Mouse (Mus musculus) 3134 (cell line): ENCODE measurements at regions not wholly inside any gene's neighbourhood (a gene's known extent, or its start where the extent isn't known, plus 50 kb on each side); places are given as distances from the start of the nearest gene placed in this dataset.

Experiments
- DNase-seq: peaks from one replicate; pipeline ENCODE4 v3.0.0-alpha.2; 2011; ENCODE audit warnings: low spot score; ENCODE audit not compliant: insufficient read length; ENCODE audit errors: extremely low read depth

DNA sequence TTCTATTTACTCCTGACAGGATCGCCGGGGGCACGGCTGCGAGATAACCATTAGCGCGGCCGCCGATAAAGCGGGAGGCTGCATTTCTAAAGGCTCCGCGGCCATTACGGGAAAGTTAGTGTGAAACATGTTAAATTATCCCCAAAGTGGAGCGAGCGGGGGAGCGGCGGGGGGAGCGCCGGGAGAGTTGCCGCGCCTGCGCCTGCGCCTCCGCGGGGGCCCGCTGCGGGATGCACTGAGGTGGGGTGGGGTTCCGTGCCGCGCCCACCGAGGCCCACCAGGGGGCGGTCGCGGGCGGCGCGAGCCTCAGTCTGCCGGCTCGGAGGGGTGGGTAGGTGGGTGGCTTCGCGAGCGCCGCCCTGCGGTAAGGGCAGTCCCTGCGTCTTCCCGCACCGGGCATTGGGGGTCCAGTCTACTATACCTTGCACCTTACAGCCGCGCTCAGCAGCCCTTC is 71.8 kb upstream of the Pax2 start:
- DNase-seq, result no peak

DNA sequence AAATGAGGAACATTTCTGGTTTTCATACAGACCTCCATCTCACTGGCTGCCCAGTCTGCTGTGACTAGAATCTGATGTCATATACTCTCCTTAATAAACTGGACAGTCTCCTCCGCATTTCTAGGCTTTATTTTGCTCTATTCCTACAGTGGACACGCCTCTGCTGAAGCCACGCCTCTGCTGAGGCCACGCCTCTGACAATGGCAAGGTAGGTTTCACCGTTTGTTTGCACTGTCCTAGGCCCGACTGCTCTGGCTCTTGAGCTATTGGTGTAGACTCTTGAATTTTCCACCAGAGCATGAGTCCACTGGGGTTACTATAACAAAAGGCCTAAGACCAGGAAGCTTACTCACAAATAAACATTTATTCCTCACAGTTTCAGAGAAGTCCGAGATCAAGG is 69.8 kb upstream of the Pax2 start:
- DNase-seq, result no peak

DNA sequence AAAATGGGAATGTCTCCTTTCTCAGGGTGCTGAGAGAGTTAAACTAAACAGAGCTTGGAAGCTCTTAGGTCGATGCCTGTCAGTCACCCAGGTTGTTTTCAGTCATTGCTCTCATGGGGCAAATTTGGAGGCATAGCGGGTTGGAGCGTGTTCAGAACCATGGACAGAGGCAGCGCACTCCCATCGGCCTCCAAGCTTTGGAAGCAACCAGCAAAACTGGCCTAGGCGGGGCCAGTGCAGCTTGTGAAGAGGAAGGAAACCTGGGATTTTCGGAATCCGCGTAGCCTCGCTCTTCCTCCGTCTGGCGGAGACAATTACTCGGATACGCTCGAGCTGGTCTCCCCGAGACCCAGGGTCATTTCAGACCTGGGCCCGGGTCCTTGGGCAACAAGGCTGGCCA is 63.4 kb upstream of the Pax2 start:
- DNase-seq, result no peak

DNA sequence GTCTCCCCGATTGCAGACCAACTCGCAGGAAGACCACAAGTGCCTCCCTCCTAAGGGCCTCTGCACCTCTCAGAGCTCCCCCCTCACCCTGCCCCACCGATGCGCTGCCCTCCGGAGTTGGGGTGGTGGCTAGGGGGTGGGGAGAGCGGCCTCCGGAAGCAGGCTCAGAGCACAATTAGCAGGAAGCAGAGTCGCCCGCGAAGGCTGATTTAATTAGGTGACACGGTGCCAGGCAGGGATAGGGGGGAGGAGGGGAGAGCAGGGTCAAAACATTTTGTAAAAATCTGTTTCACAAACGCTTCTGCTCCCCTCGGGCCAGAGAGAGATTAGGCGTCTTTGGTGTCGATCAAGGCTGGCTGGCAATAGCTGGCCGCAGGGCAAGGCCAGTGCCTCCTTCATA is 63.0 kb upstream of the Pax2 start:
- no peak for DNase-seq

DNA sequence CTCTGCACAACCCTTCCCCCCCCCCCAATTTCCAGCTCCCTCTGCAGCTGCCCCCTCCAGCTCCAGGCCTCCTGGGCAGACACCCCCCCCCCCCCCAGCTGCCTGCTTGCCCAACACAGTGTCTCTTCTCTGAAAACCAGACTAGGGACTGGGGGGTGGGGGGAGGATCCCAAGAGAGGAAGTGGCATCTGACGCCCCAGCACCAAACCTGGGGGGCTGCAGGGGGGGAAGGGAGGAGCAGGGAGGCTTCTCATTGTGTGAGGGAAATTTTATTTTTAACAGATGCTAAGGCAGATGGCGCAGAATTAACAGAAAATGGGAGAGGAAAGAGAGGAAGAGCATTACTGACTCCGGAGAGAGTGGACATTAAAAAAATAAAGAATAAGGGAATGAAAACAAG is 60.5 kb upstream of the Pax2 start:
- no peak for DNase-seq

DNA sequence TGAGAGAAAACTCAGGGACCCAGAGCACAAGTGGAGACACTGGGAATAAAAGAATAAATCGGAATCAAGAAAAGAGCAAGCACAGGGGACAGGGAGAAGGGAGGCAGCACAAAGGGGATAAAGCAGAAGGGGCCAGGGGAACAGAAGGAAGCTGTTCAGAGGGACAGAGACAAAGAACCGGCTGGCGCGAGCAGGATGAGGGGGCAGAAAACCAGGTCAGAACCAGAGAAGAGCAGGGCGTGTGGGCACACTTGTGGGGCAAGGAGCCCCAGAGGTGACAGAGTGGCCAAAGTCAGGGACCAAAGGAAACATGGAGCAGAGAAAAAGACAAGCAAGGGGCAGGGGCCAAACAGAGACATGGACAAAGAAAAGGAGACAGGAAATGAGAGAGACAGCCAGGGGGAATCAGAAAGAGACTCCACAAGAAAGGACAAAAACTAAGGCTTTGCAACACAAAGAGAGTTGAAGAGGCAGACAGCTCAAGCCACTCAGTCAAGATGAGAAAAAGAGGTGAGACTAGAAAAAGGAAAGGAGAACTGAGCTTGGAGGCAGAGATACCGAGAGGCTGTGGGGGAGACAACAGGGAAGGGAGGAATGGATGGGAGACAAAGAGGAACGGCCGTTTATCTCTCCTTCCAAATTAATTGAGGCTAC is 59.7 kb upstream of the Pax2 start:
- DNase-seq, result no peak

DNA sequence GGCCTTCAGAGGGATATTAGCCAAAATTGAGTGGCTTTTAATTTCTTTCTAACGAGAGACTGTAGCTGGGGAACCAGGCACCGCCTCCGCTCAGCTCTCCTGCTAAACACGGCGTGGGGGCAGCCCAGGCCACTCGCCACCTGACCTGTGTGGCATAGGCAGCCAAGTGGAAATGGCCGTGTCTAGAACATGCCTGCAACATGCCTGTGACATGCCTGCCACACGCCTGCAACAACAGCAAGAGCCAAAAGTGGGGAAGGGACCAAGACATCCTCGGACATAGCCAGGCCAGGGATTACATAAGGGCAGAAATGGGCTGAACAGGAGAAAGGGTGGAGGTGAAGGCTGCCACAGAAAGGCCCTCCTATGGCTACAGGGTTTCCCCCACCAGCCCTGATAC is 59.1 kb upstream of the Pax2 start:
- no peak for DNase-seq

DNA sequence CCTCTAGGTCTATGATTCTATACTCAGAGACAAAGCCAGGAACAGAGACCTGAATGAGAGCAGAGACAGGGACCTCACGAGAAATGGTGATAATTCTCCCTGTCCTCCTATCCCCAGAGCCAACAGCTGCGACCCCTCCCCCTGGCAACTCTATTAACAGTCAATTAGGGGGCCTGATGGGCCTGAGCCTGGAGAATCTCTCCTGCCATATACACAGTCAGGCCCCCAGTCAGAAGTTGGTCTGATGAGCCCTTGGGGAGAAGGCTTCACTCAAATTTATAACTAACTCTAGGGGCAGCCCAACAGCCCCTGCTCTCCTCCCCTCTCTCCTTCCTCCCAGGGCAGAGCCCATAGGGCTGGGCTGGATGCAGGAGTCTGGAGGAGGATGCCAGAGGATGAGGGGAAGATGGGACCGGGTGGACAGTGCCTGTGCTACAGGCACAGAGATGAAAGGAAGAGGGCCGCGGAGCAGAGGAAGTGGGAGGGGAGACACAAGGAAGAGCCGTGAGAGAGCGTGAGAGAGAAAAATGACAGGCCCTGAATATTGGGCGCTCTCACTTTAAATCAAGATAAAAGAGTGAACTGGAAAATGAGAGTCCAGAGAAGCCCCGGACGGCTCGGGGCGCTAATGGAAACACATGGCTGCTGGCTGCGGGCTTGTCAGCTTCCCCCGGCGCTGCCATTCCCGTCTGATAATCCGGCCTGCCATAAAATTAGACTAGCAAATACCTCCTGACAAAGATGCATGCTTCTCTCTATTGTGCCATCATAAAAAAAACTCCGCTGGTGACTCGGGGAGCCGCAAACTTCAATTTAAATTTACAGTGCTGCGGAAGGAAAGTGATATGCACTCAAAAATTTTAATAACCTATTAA is 57.2 kb upstream of the Pax2 start:
- no peak for DNase-seq
